Mouse (Mus musculus) midbrain, embryonic 13.5 days (tissue): ENCODE measurements at regions not wholly inside any gene's neighbourhood (a gene's known extent, or its start where the extent isn't known, plus 50 kb on each side); places are given as distances from the start of the nearest gene placed in this dataset.

Source experiments
- ATAC-seq: fragments of 200-750 bp; cut with Nextera tagmentation; 2 replicates; pipeline ENCODE4 v1.8.0; 2017; ENCODE audit warnings: mild to moderate bottlenecking, moderate TSS enrichment, moderate library complexity
- H3K27ac ChIP-seq: fragments of 300-500 bp; sonication (generic); 2 replicates; pipeline ENCODE4 v1.5.1; 2015; ENCODE audit warnings: inconsistent platforms, mild to moderate bottlenecking, moderate library complexity
- H3K27me3 ChIP-seq: fragments of 300-500 bp; sonication (generic); 2 replicates; pipeline ENCODE4 v1.6.1; 2015; ENCODE audit warnings: mild to moderate bottlenecking, inconsistent platforms
- H3K36me3 ChIP-seq: fragments of 300-500 bp; sonication (generic); 2 replicates; pipeline ENCODE4 v1.6.1; 2015; ENCODE audit warnings: mild to moderate bottlenecking, inconsistent platforms
- H3K4me1 ChIP-seq: fragments of 300-500 bp; sonication (generic); replicated peaks from 2 replicates; pipeline ENCODE4 v1.6.1; 2015; ENCODE audit warnings: inconsistent platforms
- H3K4me2 ChIP-seq: fragments of 300-500 bp; sonication (generic); replicated peaks from 2 replicates; pipeline ENCODE4 v1.6.1; 2015; ENCODE audit warnings: moderate library complexity, mild to moderate bottlenecking, inconsistent platforms
- H3K4me3 ChIP-seq: fragments of 300-500 bp; sonication (generic); replicated peaks from 2 replicates; pipeline ENCODE4 v1.5.1; 2015; ENCODE audit warnings: mild to moderate bottlenecking, inconsistent platforms
- H3K9ac ChIP-seq: fragments of 300-500 bp; sonication (generic); replicated peaks from 2 replicates; pipeline ENCODE4 v1.6.1; 2015; ENCODE audit warnings: mild to moderate bottlenecking, inconsistent platforms
- H3K9me3 ChIP-seq: fragments of 300-500 bp; sonication (generic); 2 replicates; pipeline ENCODE4 v1.6.1; 2016; ENCODE audit warnings: mild to moderate bottlenecking, inconsistent platforms
- WGBS: fragments of 180-500 bp; shearing (Covaris S2); methylation state at CpG from one replicate; pipeline ENCODE4 v1.1.7; 2015; 5-methylcytosine and 5-hydroxymethylcytosine counted together

- Histone ChIP-seq H3K9me3 (no peaks in the 10 kb centered on the region), H3K4me2 (no peak overlapping the region), H3K4me3 (no peak overlapping the region), H3K36me3 (no peaks in the 10 kb centered on the region), H3K9ac (no peak overlapping the region), H3K27ac (no peak overlapping the region), H3K27me3 (no peaks in the 10 kb centered on the region), H3K4me1 (no peaks in the 10 kb centered on the region)
- ATAC-seq = no peak
- WGBS = 88% methylated on average over 4 of the region's 4 CpGs
Observed at GRCm38 (mm10) chr13:30040288-30040687, 54.4 kb upstream of the E2f3 start.

GRCm38 (mm10) chr13:30039791-30040190 is 53.9 kb upstream of the E2f3 start:
- ATAC-seq = no peak
- H3K4me3 ChIP-seq = no peak overlapping the region
- H3K27ac ChIP-seq = no peak overlapping the region
- WGBS = 83% methylated on average over 2 of the region's 2 CpGs
- no peaks in the 10 kb centered on the region for H3K27me3 ChIP-seq
- H3K36me3 ChIP-seq = no peaks in the 10 kb centered on the region
- no peak overlapping the region for H3K9ac ChIP-seq
- H3K4me2 ChIP-seq = no peak overlapping the region
- H3K9me3 ChIP-seq = no peaks in the 10 kb centered on the region
- no peaks in the 10 kb centered on the region for H3K4me1 ChIP-seq

DNA sequence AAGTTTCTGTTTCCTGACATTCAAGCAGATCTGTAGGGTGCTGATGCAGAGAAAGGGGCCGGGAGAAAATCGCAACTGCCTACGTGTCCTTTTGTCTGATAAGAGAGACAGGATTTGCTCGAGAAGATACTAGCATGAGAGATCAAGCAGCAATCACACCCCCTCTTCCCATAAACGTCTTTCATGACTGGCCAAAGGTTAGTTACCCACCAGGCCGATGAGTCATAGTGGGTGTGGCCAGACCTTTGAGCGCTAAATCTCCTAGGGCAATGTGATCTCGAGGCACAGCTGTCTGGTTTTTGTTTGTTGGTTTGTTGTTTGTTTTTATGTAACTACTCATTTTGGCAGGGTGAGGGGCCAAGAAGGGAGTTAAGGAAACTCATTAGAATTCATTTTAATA is 50.7 kb upstream of the E2f3 start:
- Histone ChIP-seq H3K36me3 (no peaks in the 10 kb centered on the region), H3K9me3 (no peaks in the 10 kb centered on the region), H3K4me1 (no peaks in the 10 kb centered on the region), H3K4me3 (no peak overlapping the region), H3K27me3 (no peaks in the 10 kb centered on the region), H3K27ac (no peak overlapping the region), H3K4me2 (no peak overlapping the region), H3K9ac (no peak overlapping the region)
- no peak for ATAC-seq
- 77% methylated on average over 8 of the region's 8 CpGs for WGBS

- no peak overlapping the region for H3K9ac ChIP-seq
- H3K27me3 ChIP-seq = no peaks in the 10 kb centered on the region
- H3K4me1 ChIP-seq = no peaks in the 10 kb centered on the region
- H3K36me3 ChIP-seq = no peaks in the 10 kb centered on the region
- 92% methylated on average over 3 of the region's 3 CpGs for WGBS
- no peak for ATAC-seq
- H3K4me2 ChIP-seq = no peak overlapping the region
- no peak overlapping the region for H3K27ac ChIP-seq
- H3K9me3 ChIP-seq = no peaks in the 10 kb centered on the region
- H3K4me3 ChIP-seq = no peak overlapping the region
Observed at GRCm38 (mm10) chr13:30036071-30036470, 50.2 kb upstream of the E2f3 start.
